Mouse (Mus musculus): Measurements from ENCODE around the gene Cacna2d3. TPM values are rescaled to one million over a fixed set of nuclear protein-coding genes. Genes with fewer than 3 reads are reported as not detected.

Cacna2d3 gene
- polyA plus RNA-seq (2012; ENCODE audit: insufficient read depth, insufficient read length, low replicate concordance, missing spikeins): 1,329 TPM in 1 of 2 replicates, not detected in the other

- under 1% methylated on average over 79 of the region's 109 CpGs for WGBS
- H3K4me1 ChIP-seq (ENCODE audit: control insufficient read depth, insufficient read depth, low read length): peaks cover 23% of the 10 kb centered on the region
These were observed at the start of gene Cacna2d3 for GRCm38 (mm10) chr14:29721488-29722385. TSS of gene Cacna2d3 (minus strand) at chr14:29721864.

DNA sequence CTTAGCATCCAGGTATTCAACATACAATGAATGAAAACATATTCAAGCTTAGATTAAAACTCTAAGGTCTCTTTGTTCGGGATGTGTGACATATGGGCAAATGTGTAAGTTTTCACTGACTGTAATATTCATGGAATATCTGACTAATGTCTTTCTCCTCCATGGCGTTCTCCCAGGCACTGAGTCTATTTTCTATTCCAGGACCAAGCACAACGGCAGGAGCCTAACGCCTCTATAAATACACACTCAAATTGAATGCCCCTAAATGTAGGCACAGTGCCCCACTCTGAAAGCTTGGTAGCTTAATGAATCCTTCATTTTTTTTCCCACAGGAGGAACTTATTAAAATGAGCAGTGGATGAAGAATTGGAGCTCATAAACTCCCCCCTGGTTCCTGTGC lies 47.8 kb upstream of the Cacna2d3 start:
- no peaks in the 10 kb centered on the region for H3K4me1 ChIP-seq (ENCODE audit: control insufficient read depth, insufficient read depth, low read length)
- 66% methylated on average over 4 of the region's 4 CpGs for WGBS
- no peak for TF ChIP-seq CTCF (IDR thresholded peaks at IDR 0.05; ENCODE audit: insufficient read depth, low read depth, low read length)
- no peak overlapping the region for H3K27ac ChIP-seq (ENCODE audit: insufficient read depth, low read depth, low read length)
- H3K4me3 ChIP-seq (ENCODE audit: insufficient read depth, low read depth, low read length): no peak overlapping the region

More at GRCm38 (mm10) chr14:29721488-29722385, at the start of gene Cacna2d3:
- no peak for TF ChIP-seq CTCF (IDR thresholded peaks at IDR 0.05; ENCODE audit: insufficient read depth, low read depth, low read length)
- TF ChIP-seq POLR2A (IDR thresholded peaks at IDR 0.05; ENCODE audit: insufficient read depth, low read depth, low read length): no peak
- peak within 1 kb of the TSS; percentile 55 for H3K4me3 ChIP-seq (ENCODE audit: insufficient read depth, low read depth, low read length)
- no peak within 1 kb of the TSS for H3K27ac ChIP-seq (ENCODE audit: insufficient read depth, low read depth, low read length)

DNA sequence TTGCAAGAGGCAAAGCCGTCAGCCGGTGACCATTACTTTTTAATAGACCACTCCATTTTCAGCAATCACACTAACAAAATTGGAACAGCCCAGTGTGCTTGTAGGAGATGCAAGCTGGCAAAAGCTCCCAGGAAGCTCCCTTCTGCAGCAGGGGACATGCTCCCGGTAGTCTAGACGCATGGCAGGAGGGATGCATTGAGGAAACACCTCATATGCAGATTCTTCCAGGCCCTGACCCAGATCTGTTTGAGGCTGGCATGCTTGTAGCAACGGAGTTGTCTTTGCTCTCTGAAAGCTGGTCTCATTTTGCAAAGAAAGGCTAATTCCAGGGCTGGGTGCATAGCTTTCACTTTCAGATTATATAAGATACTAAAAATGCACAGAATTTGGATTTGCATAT lies 31.2 kb upstream of the Cacna2d3 start:
- Histone ChIP-seq H3K4me1 (ENCODE audit: control insufficient read depth, insufficient read depth, low read length) (no peaks in the 10 kb centered on the region), H3K4me3 (ENCODE audit: insufficient read depth, low read depth, low read length) (no peak overlapping the region), H3K27ac (ENCODE audit: insufficient read depth, low read depth, low read length) (no peak overlapping the region)
- WGBS: 67% methylated on average over 5 of the region's 5 CpGs
- TF ChIP-seq POLR2A (IDR thresholded peaks at IDR 0.05; ENCODE audit: insufficient read depth, low read depth, low read length) (no peak), CTCF (IDR thresholded peaks at IDR 0.05; ENCODE audit: insufficient read depth, low read depth, low read length) (no peak)

DNA sequence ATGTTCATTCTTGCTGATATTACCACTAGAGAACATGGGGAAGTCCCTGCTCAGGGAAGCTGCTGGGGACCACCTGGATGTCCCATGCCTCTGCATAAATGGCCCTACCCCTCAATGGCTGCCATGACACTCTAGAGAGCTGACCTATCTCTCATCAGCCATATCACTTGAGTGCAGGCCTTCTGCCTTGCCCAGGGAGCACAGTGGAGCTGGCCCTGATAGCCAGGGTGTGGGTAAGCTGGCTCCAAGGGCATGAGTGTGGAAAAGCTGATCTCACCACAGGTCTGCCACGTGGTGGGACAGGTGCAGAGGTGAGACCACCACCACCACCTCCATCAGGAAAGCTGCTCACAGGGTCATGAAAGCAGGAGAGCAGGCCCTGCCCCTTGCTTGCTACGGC lies 17.1 kb upstream of the Cacna2d3 start:
- WGBS: 80% methylated on average over 2 of the region's 2 CpGs
- Histone ChIP-seq H3K4me3 (ENCODE audit: insufficient read depth, low read depth, low read length) (no peak overlapping the region), H3K27ac (ENCODE audit: insufficient read depth, low read depth, low read length) (no peak overlapping the region), H3K4me1 (ENCODE audit: control insufficient read depth, insufficient read depth, low read length) (no peaks in the 10 kb centered on the region)
- TF ChIP-seq CTCF (IDR thresholded peaks at IDR 0.05; ENCODE audit: insufficient read depth, low read depth, low read length) (no peak), POLR2A (IDR thresholded peaks at IDR 0.05; ENCODE audit: insufficient read depth, low read depth, low read length) (no peak)

DNA sequence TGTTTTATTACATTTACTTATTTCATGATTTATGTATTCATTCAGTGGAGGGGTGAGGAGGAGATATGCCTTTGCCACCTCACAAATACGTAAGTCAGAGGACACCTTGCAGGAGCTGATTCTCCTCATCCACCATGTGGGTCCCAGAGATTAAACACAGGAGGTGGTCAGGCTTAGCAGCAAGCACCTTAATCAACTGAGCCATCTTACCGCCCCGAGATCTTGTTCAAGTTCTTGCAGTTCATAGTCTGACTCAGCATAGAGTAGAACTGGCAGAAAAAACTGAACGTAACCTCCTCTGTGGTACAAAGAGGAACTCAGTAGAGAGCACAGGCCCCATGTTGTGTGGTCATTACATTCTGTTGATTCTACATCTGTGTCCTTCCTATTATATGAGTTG lies 8.6 kb upstream of the Cacna2d3 start:
- TF ChIP-seq POLR2A (IDR thresholded peaks at IDR 0.05; ENCODE audit: insufficient read depth, low read depth, low read length): no peak
- no peak for TF ChIP-seq CTCF (IDR thresholded peaks at IDR 0.05; ENCODE audit: insufficient read depth, low read depth, low read length)
- no peak overlapping the region for H3K27ac ChIP-seq (ENCODE audit: insufficient read depth, low read depth, low read length)
- no peaks in the 10 kb centered on the region for H3K4me1 ChIP-seq (ENCODE audit: control insufficient read depth, insufficient read depth, low read length)
- WGBS: 95% methylated on average over 4 of the region's 4 CpGs
- no peak overlapping the region for H3K4me3 ChIP-seq (ENCODE audit: insufficient read depth, low read depth, low read length)

- Histone ChIP-seq H3K4me3 (ENCODE audit: insufficient read depth, low read depth, low read length) (no peak overlapping the region), H3K27ac (ENCODE audit: insufficient read depth, low read depth, low read length) (no peak overlapping the region), H3K4me1 (ENCODE audit: control insufficient read depth, insufficient read depth, low read length) (no peaks in the 10 kb centered on the region)
- 69% methylated on average over 4 of the region's 4 CpGs for WGBS
- TF ChIP-seq CTCF (IDR thresholded peaks at IDR 0.05; ENCODE audit: insufficient read depth, low read depth, low read length) (no peak), POLR2A (IDR thresholded peaks at IDR 0.05; ENCODE audit: insufficient read depth, low read depth, low read length) (no peak)
These were observed 7.3 kb upstream of the Cacna2d3 start for GRCm38 (mm10) chr14:29729009-29729408.

- 80% methylated on average over 9 of the region's 9 CpGs for WGBS
- Histone ChIP-seq H3K27ac (ENCODE audit: insufficient read depth, low read depth, low read length) (no peak overlapping the region), H3K4me3 (ENCODE audit: insufficient read depth, low read depth, low read length) (no peak overlapping the region), H3K4me1 (ENCODE audit: control insufficient read depth, insufficient read depth, low read length) (peaks cover 7% of the 10 kb centered on the region)
- TF ChIP-seq CTCF (IDR thresholded peaks at IDR 0.05; ENCODE audit: insufficient read depth, low read depth, low read length) (no peak), POLR2A (IDR thresholded peaks at IDR 0.05; ENCODE audit: insufficient read depth, low read depth, low read length) (no peak)
These were observed 5.9 kb upstream of the Cacna2d3 start for GRCm38 (mm10) chr14:29727596-29727995.

- no peak overlapping the region for H3K27ac ChIP-seq (ENCODE audit: insufficient read depth, low read depth, low read length)
These were observed 1.6 kb upstream of the Cacna2d3 start for GRCm38 (mm10) chr14:29723267-29723666.

More at GRCm38 (mm10) chr14:29723267-29723666, 1.6 kb upstream of the Cacna2d3 start:
- WGBS: 7% methylated on average over 10 of the region's 10 CpGs
- H3K4me3 ChIP-seq (ENCODE audit: insufficient read depth, low read depth, low read length): no peak overlapping the region
- peaks cover 23% of the 10 kb centered on the region for H3K4me1 ChIP-seq (ENCODE audit: control insufficient read depth, insufficient read depth, low read length)
- no peak for TF ChIP-seq POLR2A (IDR thresholded peaks at IDR 0.05; ENCODE audit: insufficient read depth, low read depth, low read length)
- TF ChIP-seq CTCF (IDR thresholded peaks at IDR 0.05; ENCODE audit: insufficient read depth, low read depth, low read length): no peak

Measured in olfactory bulb, adult 2 months (tissue).